Mouse (Mus musculus) inflammation-experienced regulatory T-cells, adult 6 months (primary cell): ENCODE data around the gene Cldn6. TPM values are rescaled to one million over a fixed set of nuclear protein-coding genes. Genes with fewer than 3 reads are reported as not detected.

ENCODE experiments used
- ATAC-seq: one replicate; pipeline ENCODE4 v1.8.0; 2017
- polyA plus RNA-seq, 3 experiments: library from polyadenylated mRNA; unstranded; fragments of 100-300 nt; shearing (Covaris generic); gene quantifications; one replicate each; pipeline ENCODE4 v1.2.1; 2017

Gene Cldn6
- polyA plus RNA-seq, result not detected

- no peak for ATAC-seq
Measured at GRCm38 (mm10) chr17:23679127-23679835, at the start of gene Cldn6. Gene Cldn6, plus strand, starts transcription at chr17:23679249.

- ATAC-seq, result peak; percentile 98
Measured at GRCm38 (mm10) chr17:23630195-23631020, 48.6 kb upstream of the Cldn6 start.

- no peak for ATAC-seq
Measured at GRCm38 (mm10) chr17:23631241-23631640, 47.8 kb upstream of the Cldn6 start.

- ATAC-seq, result no peak
Measured at GRCm38 (mm10) chr17:23644613-23645495, 34.2 kb upstream of the Cldn6 start, which contains the start of gene Mmp25. Gene Mmp25, minus strand, starts transcription at chr17:23645277.

GRCm38 (mm10) chr17:23645894-23646293 lies 33.2 kb upstream of the Cldn6 start:
- ATAC-seq, result no peak

GRCm38 (mm10) chr17:23651363-23651762 lies 27.7 kb upstream of the Cldn6 start:
- ATAC-seq, result no peak

- ATAC-seq, result no peak
Measured at GRCm38 (mm10) chr17:23653324-23653723, 25.7 kb upstream of the Cldn6 start.

GRCm38 (mm10) chr17:23654001-23654400 lies 25.0 kb upstream of the Cldn6 start:
- no peak for ATAC-seq

GRCm38 (mm10) chr17:23654410-23654809 lies 24.6 kb upstream of the Cldn6 start:
- ATAC-seq, result no peak

GRCm38 (mm10) chr17:23658450-23658849 lies 20.6 kb upstream of the Cldn6 start:
- no peak for ATAC-seq

GRCm38 (mm10) chr17:23660117-23660875 lies 18.8 kb upstream of the Cldn6 start, which contains the start of gene Bicdl2:
Gene Bicdl2, plus strand, starts transcription at chr17:23660506.
- no peak for ATAC-seq

- ATAC-seq, result no peak
Measured at GRCm38 (mm10) chr17:23660876-23661200, 18.2 kb upstream of the Cldn6 start.

GRCm38 (mm10) chr17:23661526-23661925 lies 17.5 kb upstream of the Cldn6 start:
- no peak for ATAC-seq

- peak; percentile 67 for ATAC-seq
Measured at GRCm38 (mm10) chr17:23664556-23665021, 14.5 kb upstream of the Cldn6 start.

- ATAC-seq, result no peak
Measured at GRCm38 (mm10) chr17:23665511-23665910, 13.5 kb upstream of the Cldn6 start.

GRCm38 (mm10) chr17:23670516-23671074 lies 8.5 kb upstream of the Cldn6 start:
- ATAC-seq, result no peak

GRCm38 (mm10) chr17:23671519-23671918 lies 7.5 kb upstream of the Cldn6 start:
- ATAC-seq, result no peak

GRCm38 (mm10) chr17:23672761-23673160 lies 6.3 kb upstream of the Cldn6 start:
- ATAC-seq, result no peak

GRCm38 (mm10) chr17:23673424-23674073 lies 5.5 kb upstream of the Cldn6 start, which contains the start of the genes Hcfc1r1 and Thoc6:
Gene Hcfc1r1, plus strand, starts transcription at chr17:23673596.
Gene Thoc6, minus strand, starts transcription at chr17:23673882.
- peak; percentile 92 for ATAC-seq

GRCm38 (mm10) chr17:23674271-23674952 lies 4.6 kb upstream of the Cldn6 start:
- ATAC-seq, result no peak
